Mouse (Mus musculus) G1E (cell line): Measurements from ENCODE around the gene Gpr150.

ENCODE experiments used
- CTCF ChIP-seq: IDR thresholded peaks from 2 replicates; pipeline ENCODE4 v1.5.1; 2012; ENCODE audit warnings: low read depth, low read length, inconsistent platforms, mixed read lengths
- GATA1 ChIP-seq: IDR thresholded peaks from 2 replicates; pipeline ENCODE4 v1.6.1; 2012; ENCODE audit warnings: borderline replicate concordance, low read length, inconsistent platforms, mixed read lengths
- GATA2 ChIP-seq: IDR thresholded peaks from 2 replicates; pipeline ENCODE4 v1.6.1; 2012; ENCODE audit warnings: low read depth, low read length, inconsistent platforms, borderline replicate concordance
- POLR2AphosphoS5 ChIP-seq: IDR thresholded peaks from 2 replicates; pipeline ENCODE4 v1.6.1; 2012; ENCODE audit warnings: low read depth, low read length, inconsistent platforms; ENCODE audit not compliant: insufficient replicate concordance
- TAL1 ChIP-seq: conservative IDR thresholded peaks from 2 replicates; pipeline ENCODE4 v1.6.1; 2012; ENCODE audit warnings: low read depth, low read length, inconsistent platforms, mixed read lengths

DNA sequence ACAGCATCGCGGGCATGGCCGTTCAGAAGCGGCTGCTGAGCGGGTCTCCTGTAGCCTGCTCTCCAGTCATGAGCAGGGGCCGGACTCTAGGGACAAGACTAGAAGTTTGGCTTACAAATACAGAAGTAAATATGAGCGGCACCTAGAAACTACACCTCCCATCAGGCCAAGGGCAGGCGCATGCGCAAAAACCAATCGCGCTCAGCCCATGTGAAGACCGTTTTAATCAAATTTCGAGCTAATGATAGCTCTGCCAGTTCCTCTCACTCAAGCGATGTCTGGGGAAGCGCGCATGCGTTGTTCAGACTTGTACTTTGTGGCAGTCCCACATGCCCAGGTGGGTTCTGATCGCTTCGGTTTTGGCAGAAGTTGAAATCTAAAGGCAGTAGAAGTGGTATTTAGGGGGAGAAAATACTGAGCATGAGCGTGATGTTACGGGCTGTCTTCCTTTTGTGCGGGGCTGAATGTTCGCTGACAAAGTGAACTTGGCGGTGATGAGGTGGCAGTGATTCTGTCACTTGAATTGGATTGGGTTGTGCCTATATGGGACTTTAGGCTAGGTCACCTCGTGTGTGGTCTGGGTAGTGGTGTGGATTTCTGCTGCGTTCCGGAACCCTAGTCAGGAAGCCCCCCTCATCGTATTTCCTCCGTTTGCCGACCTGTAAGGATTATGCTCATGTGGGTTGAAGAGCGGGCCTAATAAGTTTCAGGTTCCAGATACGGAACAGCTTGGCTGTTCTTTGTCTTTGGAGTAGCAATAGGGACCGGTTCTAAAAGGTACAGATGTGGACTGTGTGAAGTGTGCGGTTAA lies 41.9 kb upstream of the Gpr150 start, which contains the start of the genes Arsk and Ttc37:
- TF ChIP-seq CTCF (no peak), TAL1 (no peak), GATA1 (no peak), POLR2AphosphoS5 (no peak), GATA2 (no peak)
